Mouse (Mus musculus): ENCODE results near the gene Baz2a.
"Not testable (repeated sequence)": the region's sequence is repeated elsewhere in the genome, so short reads cannot be mapped to it uniquely, and the experiment has no call there.

Gene Baz2a

DNA sequence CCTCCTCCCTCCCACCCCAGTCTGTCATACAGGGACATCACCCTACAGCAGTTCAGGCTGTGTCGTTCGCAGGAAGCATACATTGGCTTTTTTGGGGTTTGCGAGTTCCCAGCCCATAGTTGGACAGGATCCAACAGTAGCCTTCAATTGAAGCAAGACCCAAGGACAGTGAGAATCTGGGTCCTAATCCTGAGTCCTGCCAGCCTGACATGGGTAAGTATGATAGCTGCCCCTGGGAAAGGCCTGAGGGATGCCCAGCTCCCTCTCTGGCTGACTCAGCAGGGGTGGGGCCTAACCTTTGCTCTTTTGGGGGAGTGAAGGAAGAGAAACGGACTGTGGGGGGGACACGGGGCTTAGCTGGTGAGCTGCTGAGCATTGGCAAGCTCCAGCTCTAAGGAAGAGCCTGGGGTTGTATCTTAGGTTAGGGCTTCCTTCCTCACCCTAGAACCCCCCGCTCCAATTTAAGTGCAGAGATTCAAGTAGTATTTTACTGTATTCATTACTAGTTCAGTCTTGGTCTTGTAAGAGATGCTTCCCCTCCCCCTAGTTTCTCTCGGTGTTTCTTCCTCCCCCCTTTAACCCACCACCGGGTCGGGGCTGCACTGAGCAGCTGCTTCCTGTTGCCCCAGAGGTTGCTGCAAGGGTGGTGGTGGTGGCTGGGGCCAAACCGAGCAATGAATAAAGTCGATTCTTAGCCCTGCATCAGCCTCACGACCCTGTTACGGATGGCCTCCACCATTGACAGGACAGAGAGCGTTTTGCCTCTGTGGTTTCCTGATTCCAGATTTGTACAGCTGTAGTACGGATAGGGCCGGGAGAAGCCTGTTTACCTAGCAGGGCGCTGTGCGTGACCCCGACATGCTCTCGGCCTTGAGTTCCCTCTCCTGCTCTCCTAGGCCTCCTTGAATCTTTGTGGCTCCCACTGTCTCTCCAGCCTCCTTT, at the start of gene Baz2a:
TSS of gene Baz2a (plus strand) at position 14 of the 942 bp plus-strand sequence.
- no peak for DNase-seq (ENCODE audit: low spot score)

GRCm38 (mm10) chr10:128041636-128042035, 49.7 kb upstream of the Baz2a start:
- no peak for DNase-seq (ENCODE audit: low spot score)

DNA sequence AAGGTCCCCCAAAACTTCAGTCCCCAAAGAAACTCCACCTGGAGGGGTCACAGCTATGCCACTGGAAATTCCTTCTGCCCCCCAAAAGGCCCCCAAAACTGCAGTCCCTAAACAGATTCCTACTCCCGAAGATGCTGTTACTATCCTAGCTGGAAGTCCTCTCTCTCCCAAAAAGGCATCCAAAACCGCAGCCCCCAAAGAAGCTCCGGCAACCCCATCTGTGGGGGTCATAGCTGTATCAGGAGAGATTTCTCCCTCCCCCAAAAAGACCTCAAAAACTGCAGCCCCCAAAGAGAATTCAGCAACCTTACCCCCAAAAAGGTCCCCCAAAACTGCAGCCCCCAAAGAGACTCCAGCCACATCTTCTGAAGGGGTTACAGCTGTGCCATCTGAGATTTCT, 48.9 kb upstream of the Baz2a start:
- DNase-seq (ENCODE audit: low spot score): no peak

DNA sequence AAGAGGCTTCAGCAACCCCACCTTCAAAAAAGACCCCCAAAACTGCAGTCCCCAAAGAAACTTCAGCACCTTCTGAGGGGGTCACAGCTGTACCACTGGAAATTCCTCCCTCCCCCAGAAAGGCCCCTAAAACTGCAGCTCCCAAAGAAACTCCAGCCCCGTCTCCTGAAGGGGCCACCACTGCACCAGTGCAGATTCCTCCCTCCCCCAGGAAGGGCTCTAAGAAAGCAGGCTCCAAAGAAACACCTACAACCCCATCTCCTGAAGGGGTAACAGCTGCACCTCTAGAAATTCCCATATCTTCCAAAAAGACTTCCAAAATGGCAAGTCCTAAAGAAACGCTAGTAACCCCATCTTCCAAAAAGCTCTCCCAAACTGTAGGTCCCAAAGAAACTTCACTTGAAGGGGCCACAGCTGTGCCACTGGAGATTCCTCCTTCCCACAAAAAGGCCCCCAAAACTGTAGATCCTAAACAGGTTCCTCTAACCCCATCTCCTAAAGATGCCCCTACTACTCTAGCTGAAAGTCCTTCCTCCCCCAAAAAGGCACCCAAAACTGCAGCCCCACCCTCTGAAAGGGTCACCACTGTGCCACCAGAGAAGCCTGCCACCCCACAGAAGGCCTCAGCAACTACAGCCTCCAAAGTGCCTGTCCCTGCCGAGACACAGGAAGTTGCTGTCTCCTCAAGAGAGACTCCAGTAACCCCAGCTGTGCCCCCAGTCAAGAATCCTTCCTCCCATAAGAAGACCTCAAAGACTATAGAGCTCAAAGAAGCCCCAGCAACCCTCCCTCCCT, 48.1 kb upstream of the Baz2a start:
- DNase-seq (ENCODE audit: low spot score): no peak

DNA sequence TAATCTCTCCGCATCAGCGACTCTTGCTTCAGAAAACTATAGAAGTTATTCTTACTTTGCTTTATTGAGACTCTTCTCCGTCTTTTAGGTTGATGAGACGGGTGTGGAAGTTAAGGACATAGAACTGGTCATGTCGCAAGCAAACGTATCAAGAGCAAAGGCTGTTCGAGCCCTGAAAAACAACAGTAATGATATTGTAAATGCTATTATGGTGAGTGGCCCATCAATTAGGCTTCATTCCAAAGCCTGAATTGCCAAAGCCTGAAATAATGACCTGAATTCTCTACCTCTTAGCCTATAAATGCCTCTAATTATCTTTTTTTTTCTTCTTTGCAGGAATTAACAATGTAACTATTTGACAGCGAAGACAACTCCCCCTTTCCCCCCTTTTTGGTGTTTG, 43.2 kb upstream of the Baz2a start:
- no peak for DNase-seq (ENCODE audit: low spot score)

DNA sequence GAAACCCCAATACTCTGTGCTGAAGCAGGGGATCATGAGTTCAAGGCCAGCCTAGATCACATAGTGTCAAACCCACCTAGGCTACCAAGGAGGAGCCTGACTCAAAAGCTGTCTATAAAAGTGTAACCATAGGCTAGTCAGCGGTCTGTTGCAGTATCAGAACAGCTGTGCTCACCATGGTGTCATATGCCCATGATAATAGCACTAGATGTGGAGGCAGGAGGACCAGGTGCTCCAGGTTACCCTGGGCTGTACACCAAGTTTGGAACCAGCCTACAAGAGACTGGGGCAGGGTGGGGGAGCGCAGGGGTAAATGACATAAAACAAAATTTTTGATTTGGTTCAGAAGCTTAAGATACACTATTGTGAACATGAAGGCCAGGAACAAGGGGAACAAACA, 41.6 kb upstream of the Baz2a start:
- DNase-seq (ENCODE audit: low spot score): no peak

- no peak for DNase-seq (ENCODE audit: low spot score)
Observed at GRCm38 (mm10) chr10:128050355-128050754, 41.0 kb upstream of the Baz2a start.

GRCm38 (mm10) chr10:128051589-128051988, 39.8 kb upstream of the Baz2a start:
- DNase-seq (ENCODE audit: low spot score): no peak

DNA sequence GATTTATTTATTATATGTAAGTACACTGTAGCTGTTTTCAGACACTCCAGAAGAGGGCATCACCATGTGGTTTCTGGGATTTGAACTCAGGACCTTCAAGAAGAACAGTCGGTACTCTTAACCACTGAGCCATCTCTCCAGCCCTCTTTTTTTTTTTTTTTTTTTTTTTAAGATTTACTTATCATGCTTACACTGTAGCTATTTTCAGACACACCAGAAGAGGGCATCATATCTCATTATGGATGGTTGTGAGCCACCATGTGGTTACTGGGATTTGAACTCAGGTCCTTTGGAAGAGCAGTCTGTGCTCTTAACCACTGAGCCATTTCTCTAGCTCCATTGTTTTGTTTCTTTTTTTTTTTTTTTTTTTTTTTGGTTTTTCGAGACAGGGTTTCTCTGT, 39.2 kb upstream of the Baz2a start:
- DNase-seq (ENCODE audit: low spot score): not testable (repeated sequence)

DNA sequence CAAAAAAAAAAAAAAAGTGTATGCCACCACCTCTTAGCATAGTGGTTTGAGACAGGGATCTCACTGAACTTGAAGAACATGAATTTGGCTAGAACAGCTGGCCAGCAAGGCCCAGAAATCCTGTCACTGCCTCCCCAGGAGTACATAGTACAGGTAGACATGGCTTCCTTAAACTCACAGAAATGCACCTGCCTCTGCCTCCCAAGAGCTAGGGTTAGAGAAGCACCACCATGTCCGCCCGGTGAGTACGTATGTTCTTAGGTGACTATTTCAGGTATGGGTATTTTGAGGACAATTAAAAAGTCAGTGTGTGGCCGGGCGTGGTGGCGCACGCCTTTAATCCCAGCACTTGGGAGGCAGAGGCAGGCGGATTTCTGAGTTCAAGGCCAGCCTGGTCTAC, 38.4 kb upstream of the Baz2a start:
- DNase-seq (ENCODE audit: low spot score): no peak

DNA sequence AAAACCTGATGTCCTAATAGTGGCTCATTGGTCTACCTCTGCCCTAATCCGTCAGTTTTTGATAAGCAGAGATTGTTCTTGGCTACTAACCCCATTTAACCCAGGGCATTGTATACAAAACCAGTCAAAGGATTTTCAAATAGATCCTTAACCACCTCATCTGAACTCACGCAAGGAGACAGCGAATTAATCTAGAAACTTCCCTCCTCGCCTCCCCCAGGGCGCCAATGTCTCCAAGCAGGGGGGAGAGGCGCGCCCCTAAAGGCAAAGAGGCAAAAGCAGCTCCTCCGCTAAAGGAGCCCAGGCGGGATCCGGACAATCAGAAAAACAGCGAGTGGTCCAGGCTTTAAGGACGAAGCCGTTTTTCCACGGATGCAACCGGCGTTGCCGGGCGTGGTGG, 33.2 kb upstream of the Baz2a start:
- no peak for DNase-seq (ENCODE audit: low spot score)

GRCm38 (mm10) chr10:128058601-128059151, 32.7 kb upstream of the Baz2a start, which contains the start of gene Ptges3:
TSS of gene Ptges3 (plus strand) at chr10:128058954.
- DNase-seq (ENCODE audit: low spot score): peak; percentile 93

DNA sequence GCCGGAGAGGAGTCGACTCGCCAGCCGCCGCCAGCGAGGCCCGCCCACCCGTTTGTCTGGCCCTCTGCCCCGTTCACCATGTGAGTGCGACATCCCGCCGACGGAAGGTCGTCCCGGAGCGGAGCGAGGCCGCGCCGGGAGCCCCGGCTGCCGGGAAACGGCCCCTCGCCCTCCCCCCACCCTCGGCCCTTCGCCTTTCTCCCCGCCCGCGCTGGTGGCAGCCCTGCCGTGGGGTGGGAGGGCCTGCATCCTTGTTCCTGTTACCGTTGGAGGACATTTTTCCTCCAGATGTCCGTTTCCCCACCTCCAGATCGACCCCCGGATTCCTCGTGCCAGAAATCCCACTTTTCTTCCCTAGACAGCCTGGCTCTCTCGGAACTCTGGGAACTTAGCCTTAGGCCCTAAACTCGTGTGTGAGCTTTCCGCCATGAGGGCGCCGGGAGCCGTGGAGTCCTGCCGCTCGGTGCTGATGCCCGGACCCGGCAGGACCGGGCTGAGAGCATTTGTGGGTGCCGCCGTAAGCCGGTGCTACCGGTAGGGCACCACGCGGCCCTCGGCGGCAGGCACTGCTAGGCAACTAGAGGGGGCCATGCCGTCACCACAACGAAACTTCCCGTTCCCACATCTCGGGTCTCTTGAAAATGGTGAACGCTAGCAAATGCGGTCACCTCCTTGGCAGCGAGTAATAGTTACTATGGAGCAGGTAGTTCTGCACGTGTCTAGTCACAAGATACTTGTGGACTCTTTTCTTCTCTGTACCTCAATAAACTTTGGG, 32.0 kb upstream of the Baz2a start:
- no peak for DNase-seq (ENCODE audit: low spot score)

DNA sequence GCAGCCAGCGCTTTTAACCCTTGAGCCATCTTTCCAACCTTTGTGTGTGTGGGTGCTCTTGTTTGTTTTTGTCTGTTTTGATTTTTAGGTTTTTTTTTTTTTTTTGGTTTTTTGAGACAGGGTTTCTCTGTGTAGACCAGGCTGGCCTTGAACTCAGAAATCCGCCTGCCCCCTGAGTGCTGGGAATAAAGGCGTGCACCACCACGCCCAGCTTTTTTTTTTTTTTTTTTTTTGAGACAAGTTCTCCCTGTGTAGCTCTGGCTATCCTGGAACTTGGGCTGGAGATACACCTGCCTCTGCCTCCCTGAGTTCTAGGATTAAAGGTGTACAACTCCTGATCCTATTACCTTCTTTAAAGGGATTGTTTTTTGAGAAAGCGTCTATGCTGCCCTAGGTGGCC, 30.3 kb upstream of the Baz2a start:
- no peak for DNase-seq (ENCODE audit: low spot score)

- DNase-seq (ENCODE audit: low spot score): no peak
Observed at GRCm38 (mm10) chr10:128062221-128062989, 29.0 kb upstream of the Baz2a start.

GRCm38 (mm10) chr10:128066072-128066471, 25.3 kb upstream of the Baz2a start:
- no peak for DNase-seq (ENCODE audit: low spot score)

GRCm38 (mm10) chr10:128069201-128069600, 22.2 kb upstream of the Baz2a start:
- no peak for DNase-seq (ENCODE audit: low spot score)

DNA sequence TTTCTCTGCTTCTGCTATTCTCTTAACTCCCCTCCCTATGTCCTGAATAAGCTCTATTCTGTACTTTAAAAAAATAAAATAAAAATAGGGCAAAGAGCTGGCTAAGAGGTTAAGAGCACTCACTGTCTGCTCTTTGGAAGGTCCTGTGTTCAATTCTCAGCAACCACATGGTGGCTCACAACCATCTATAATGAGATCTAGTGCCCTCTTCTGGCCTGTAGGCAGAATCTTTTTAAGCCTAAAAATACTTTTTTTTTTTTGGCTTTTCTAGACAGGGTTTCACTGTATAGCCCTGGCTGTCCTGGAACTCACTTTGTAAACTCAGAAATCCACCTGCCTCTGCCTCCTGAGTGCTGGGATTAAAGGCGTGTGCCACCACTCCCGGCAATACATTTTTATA, 20.9 kb upstream of the Baz2a start:
- not testable (repeated sequence) for DNase-seq (ENCODE audit: low spot score)

- DNase-seq (ENCODE audit: low spot score): not testable (repeated sequence)
Observed at GRCm38 (mm10) chr10:128078269-128078668, 13.1 kb upstream of the Baz2a start.

DNA sequence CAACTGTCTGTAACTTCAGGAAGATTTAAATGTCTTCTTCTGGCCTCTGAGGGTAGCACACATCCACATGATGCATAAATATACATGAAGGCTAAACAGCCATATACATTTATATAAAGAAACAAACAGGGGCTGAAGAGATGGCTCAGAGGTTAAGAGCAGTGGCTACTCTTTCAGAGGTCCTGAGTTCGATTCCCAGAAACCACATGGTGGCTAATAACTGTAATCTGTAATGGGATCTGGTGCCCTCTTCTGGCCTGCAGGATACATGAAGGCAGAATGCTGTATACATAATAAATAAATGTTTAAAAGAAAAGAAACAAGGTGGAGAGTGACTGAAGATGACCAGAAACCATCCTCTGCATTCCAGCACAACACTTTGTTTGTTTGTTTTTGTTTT, 10.9 kb upstream of the Baz2a start:
- DNase-seq (ENCODE audit: low spot score): no peak

Measured in left cerebral cortex, adult 11 months (tissue).